Mouse (Mus musculus): ENCODE data around the gene Pemt.

- TF ChIP-seq CTCF (IDR thresholded peaks at IDR 0.05) (no peak), EP300 (IDR thresholded peaks at IDR 0.05) (no peak)
Measured at GRCm38 (mm10) chr11:60045676-60046057, 622 bp downstream of the Pemt start.
